Mouse (Mus musculus): ENCODE data around the gene Kng1. TPM values are rescaled to one million over a fixed set of nuclear protein-coding genes. Genes with fewer than 3 reads are reported as not detected.

Gene Kng1
- polyA plus RNA-seq, 1 experiment from 2014 or later = not detected

DNA sequence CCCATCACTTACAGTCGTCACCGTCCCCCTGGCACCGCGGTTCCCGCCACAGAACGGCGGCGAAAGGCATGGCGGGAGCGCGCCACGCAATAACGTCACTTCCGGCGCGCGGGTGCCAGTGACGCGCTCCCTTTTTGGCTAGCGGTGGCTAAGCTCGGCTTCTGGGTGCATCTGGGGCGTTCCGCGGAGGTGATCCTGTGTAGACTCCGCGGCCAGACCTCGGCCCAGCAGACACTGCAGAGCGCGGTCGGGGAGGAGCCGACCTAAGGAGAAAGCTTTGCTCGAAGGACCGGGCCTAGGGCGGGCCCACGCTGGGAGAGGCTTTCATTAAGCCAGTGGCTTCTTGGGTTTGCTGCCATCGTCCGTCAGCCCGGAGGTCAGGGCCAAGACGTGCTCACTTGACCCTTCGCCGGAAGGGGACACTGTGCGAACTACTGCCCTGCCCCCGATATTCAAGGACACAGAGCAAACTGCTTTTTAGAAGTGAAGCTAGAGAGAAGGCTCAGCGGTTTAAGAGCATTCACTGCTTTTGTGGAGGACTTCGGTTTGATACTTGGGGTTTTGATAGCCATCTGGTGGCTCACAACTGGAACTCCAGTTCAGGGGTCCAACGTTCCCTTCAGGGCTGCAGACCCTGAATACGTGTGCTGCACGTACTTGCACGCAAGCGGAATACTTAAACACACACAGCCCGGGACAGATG, 70.2 kb downstream of the Kng1 start, which contains the start of gene Rfc4:
TSS of gene Rfc4 (minus strand) at position 65 of the 703 bp plus-strand sequence.
- peak within 1 kb of the TSS; percentile 94 for H3K4me2 ChIP-seq
- peaks cover 11% of the 10 kb centered on the region for H3K36me3 ChIP-seq
- H3K27ac ChIP-seq = peak within 1 kb of the TSS; percentile 99
- WGBS = under 1% methylated on average over 51 of the region's 51 CpGs
- H3K4me1 ChIP-seq (replicated peaks) = peaks cover 31% of the 10 kb centered on the region
- H3K9me3 ChIP-seq = no peaks in the 10 kb centered on the region
- ATAC-seq (ENCODE audit: low FRiP score) = peak; percentile 96
- H3K4me3 ChIP-seq = peak within 1 kb of the TSS; percentile 72
- no peaks in the 10 kb centered on the region for H3K27me3 ChIP-seq
- peak within 1 kb of the TSS; percentile 91 for H3K9ac ChIP-seq

DNA sequence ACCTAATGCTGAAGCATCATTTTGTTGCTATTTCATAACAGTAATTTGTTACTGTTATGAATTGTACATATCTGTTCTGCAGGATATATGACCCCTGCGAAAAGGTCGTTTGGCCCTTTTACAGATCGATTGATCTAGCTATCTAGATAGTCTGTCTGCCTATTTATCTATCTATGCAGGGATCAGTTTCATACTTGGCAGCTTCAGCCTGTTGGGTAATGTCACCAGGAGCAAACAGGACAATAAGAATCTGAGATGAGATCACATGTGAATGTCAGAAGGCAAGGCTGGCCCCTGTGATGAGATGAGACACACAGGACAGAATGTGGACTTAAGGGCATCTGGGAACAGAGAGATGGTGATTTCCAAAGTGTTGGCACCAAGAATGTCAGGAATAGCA, 72.6 kb downstream of the Kng1 start:
- Histone ChIP-seq H3K36me3 (no peaks in the 10 kb centered on the region), H3K27ac (no peak overlapping the region), H3K27me3 (no peaks in the 10 kb centered on the region), H3K4me3 (no peak overlapping the region), H3K4me2 (no peak overlapping the region), H3K9me3 (no peaks in the 10 kb centered on the region), H3K4me1 (replicated peaks) (peaks cover 31% of the 10 kb centered on the region), H3K9ac (no peak overlapping the region)
- WGBS = 93% methylated on average over 3 of the region's 3 CpGs
- no peak for ATAC-seq (ENCODE audit: low FRiP score)

Small RNA genes lying within 50 kb of the gene (microRNA-seq; reads per million reads assigned to microRNA genes)
- not detected for gene Gm49346

Other genes starting within 250 kb of the Kng1 start
- gene Crygs, start 246.3 kb upstream of the Kng1 start, polyA plus RNA-seq (2015; fragmentation: Nextera tagmentation; extraction: Ambion mirVana) = not detected in 2 replicates
- 23.5 and 24.0 TPM in 2 replicates for gene Tbccd1, start 200.2 kb upstream of the Kng1 start, polyA plus RNA-seq (2015; fragmentation: Nextera tagmentation; extraction: Ambion mirVana)
- 98.9 and 101 TPM in 2 replicates for gene Dnajb11, start 200.0 kb upstream of the Kng1 start, polyA plus RNA-seq (2015; fragmentation: Nextera tagmentation; extraction: Ambion mirVana)
- gene Ahsg, start 166.6 kb upstream of the Kng1 start, polyA plus RNA-seq (2015; fragmentation: Nextera tagmentation; extraction: Ambion mirVana) = 0.23 TPM in 1 of 2 replicates, not detected in the other
- not detected in 2 replicates for gene Fetub, start 139.5 kb upstream of the Kng1 start, polyA plus RNA-seq (2015; fragmentation: Nextera tagmentation; extraction: Ambion mirVana)
- gene Hrg, start 106.8 kb upstream of the Kng1 start, polyA plus RNA-seq (2015; fragmentation: Nextera tagmentation; extraction: Ambion mirVana) = 0.22 TPM in 1 of 2 replicates, not detected in the other
- gene Kng2, start 28.4 kb upstream of the Kng1 start, polyA plus RNA-seq (2015; fragmentation: Nextera tagmentation; extraction: Ambion mirVana) = 0.16 TPM in 1 of 2 replicates, not detected in the other
- gene Eif4a2, start 49.6 kb downstream of the Kng1 start, polyA plus RNA-seq (2015; fragmentation: Nextera tagmentation; extraction: Ambion mirVana) = 315 and 322 TPM in 2 replicates
- 53.0 and 57.9 TPM in 2 replicates for gene Rfc4, start 69.9 kb downstream of the Kng1 start, polyA plus RNA-seq (2015; fragmentation: Nextera tagmentation; extraction: Ambion mirVana)
- gene Adipoq, start 88.7 kb downstream of the Kng1 start, polyA plus RNA-seq (2015; fragmentation: Nextera tagmentation; extraction: Ambion mirVana) = not detected in 2 replicates
- gene St6gal1, start 166.9 kb downstream of the Kng1 start, polyA plus RNA-seq (2015; fragmentation: Nextera tagmentation; extraction: Ambion mirVana) = 38.9 and 41.6 TPM in 2 replicates

Measured in hindbrain, embryonic 13.5 days (tissue).